Mouse (Mus musculus): ENCODE results near the gene Platr17. TPM values are rescaled to one million over a fixed set of nuclear protein-coding genes. Genes with fewer than 3 reads are reported as not detected.
A peak's percentile ranks its signal among the peaks of the same experiment; 100 is the strongest.

The Platr17 gene
- polyA plus RNA-seq, 1 experiment from 2014 or later, result 1.1 TPM

DNA sequence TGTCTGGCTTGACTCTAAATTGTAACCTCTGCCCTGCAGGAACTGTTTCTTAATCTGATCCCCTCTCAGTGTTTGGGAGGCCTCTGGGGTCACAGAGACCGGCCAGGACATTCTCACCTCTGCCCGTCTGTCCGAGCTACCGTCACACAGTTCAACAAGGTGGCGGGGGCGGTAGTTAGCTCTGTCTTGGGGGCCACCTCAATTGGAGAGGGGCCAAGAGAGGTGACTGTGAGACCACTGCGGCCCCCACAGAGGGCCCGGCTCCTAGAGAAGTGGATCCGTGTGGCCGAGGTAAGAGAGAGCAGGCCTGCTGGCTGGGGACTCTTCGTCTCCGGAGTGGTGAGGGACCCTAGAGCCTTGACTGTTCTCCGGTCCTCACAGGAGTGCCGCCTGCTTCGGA is 28.0 kb downstream of the Platr17 start:
- H3K4me3 ChIP-seq (replicated peaks), result no peak overlapping the region
- H3K9ac ChIP-seq (replicated peaks), result no peak overlapping the region
- 93% methylated on average over 15 of the region's 15 CpGs for WGBS

DNA sequence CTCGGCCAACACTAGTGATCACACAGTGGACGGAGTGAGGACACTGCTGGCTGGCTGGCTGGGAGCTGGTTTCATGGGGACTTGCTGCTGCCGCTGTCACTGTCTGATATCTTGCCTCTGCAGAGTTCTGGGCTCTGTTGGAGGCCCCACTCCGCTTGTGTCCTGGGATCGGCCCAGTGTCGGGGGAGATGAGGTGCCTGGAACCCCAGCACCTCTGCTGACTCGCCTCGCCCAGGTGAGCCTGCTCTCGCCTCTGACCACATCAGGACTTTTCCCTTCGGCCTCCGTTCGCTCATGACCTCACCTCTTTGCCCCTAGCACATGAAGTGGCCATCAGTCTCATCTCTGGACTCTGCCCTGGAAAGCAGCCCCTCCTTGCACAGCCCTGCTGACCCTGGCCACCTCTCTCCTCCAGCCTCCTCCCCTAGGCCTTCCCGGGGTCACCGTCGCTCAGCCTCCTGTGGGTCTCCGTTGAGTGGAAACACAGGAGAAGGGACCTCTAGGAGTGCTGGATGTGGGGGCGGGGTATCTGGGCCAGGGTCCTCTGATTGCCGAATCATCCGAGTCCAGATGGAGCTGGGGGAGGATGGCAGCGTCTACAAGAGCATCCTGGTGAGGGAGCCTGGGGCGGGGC is 30.6 kb downstream of the Platr17 start:
- no peak overlapping the region for H3K27ac ChIP-seq
- WGBS, result 87% methylated on average over 21 of the region's 21 CpGs
- peaks cover 69% of the 10 kb centered on the region for H3K36me3 ChIP-seq

More for the DNA sequence above, 28.0 kb downstream of the Platr17 start:
- Histone ChIP-seq H3K27ac (no peak overlapping the region), H3K4me2 (no peak overlapping the region), H3K9me3 (no peaks in the 10 kb centered on the region), H3K27me3 (no peaks in the 10 kb centered on the region), H3K36me3 (peaks cover 59% of the 10 kb centered on the region), H3K4me1 (replicated peaks) (peaks cover 17% of the 10 kb centered on the region)
- no peak for ATAC-seq (ENCODE audit: insufficient number of reproducible peaks, insufficient read depth, low FRiP score, low TSS enrichment, low read depth)

DNA sequence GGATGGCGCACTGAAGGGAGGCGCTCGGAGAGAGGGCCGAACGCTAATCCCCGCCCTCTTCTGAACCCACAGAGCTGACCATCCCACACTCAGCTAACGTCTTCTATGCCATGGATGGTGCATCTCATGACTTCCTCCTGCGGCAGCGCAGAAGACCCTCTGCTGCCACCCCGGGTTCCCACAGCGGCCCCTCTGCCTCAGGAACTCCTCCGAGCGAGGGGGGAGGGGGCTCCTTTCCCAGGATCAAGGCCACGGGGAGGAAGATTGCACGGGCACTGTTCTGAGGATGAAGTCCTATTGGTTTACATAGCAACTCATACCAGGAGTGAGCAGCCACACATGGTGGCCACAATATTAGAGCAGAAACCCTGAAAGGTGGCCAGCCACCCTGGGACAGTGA is 32.1 kb downstream of the Platr17 start:
- no peaks in the 10 kb centered on the region for H3K9me3 ChIP-seq
- no peak for ATAC-seq (ENCODE audit: insufficient number of reproducible peaks, insufficient read depth, low FRiP score, low TSS enrichment, low read depth)
- H3K4me3 ChIP-seq (replicated peaks), result no peak overlapping the region; the same call in 1 of the 2 replicates
- H3K27ac ChIP-seq, result no peak overlapping the region
- no peaks in the 10 kb centered on the region for H3K27me3 ChIP-seq
- peaks cover 16% of the 10 kb centered on the region for H3K4me1 ChIP-seq (replicated peaks)
- no peak overlapping the region for H3K9ac ChIP-seq (replicated peaks)
- WGBS, result 87% methylated on average over 15 of the region's 15 CpGs
- no peak overlapping the region for H3K4me2 ChIP-seq
- peaks cover 69% of the 10 kb centered on the region for H3K36me3 ChIP-seq

More for the DNA sequence above, 30.6 kb downstream of the Platr17 start:
- no peak overlapping the region for H3K9ac ChIP-seq (replicated peaks)
- no peaks in the 10 kb centered on the region for H3K27me3 ChIP-seq
- peaks cover 18% of the 10 kb centered on the region for H3K4me1 ChIP-seq (replicated peaks)
- H3K9me3 ChIP-seq, result no peaks in the 10 kb centered on the region
- ATAC-seq (ENCODE audit: insufficient number of reproducible peaks, insufficient read depth, low FRiP score, low TSS enrichment, low read depth), result no peak
- no peak overlapping the region for H3K4me2 ChIP-seq
- no peak overlapping the region; the same call in 1 of the 2 replicates for H3K4me3 ChIP-seq (replicated peaks)

DNA sequence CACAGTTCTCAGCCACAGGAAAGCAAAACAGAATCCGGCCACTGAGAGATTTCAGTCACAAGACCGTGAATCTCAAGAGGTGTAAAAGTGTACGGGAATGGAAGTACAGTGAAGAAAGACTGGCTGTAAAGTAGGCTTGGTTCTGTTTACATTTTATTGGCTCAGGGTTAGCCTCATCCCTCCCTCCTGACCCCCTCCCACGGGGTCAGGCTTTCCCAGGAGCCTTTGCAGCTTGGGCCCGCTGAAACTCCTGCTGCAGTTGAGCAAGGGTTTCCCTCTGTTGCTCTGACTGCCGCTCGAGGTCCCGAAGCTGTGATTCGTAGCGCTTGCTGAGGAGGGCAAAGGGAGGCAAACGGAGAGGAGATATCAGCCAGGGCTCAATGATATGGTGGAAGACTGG is 33.8 kb downstream of the Platr17 start:
- peaks cover 67% of the 10 kb centered on the region for H3K36me3 ChIP-seq
- 76% methylated on average over 11 of the region's 11 CpGs for WGBS
- 0 out of 2 replicates have a peak overlapping the region, but pooled peaks have one; percentile 68 for H3K9ac ChIP-seq (replicated peaks)
- peak overlapping the region; percentile 91 for H3K4me2 ChIP-seq
- H3K27ac ChIP-seq, result no peak overlapping the region
- no peaks in the 10 kb centered on the region for H3K9me3 ChIP-seq
- ATAC-seq (ENCODE audit: insufficient number of reproducible peaks, insufficient read depth, low FRiP score, low TSS enrichment, low read depth), result no peak
- H3K4me1 ChIP-seq (replicated peaks), result peaks cover 16% of the 10 kb centered on the region
- no peaks in the 10 kb centered on the region for H3K27me3 ChIP-seq
- peak overlapping the region; percentile 69 for H3K4me3 ChIP-seq (replicated peaks)

DNA sequence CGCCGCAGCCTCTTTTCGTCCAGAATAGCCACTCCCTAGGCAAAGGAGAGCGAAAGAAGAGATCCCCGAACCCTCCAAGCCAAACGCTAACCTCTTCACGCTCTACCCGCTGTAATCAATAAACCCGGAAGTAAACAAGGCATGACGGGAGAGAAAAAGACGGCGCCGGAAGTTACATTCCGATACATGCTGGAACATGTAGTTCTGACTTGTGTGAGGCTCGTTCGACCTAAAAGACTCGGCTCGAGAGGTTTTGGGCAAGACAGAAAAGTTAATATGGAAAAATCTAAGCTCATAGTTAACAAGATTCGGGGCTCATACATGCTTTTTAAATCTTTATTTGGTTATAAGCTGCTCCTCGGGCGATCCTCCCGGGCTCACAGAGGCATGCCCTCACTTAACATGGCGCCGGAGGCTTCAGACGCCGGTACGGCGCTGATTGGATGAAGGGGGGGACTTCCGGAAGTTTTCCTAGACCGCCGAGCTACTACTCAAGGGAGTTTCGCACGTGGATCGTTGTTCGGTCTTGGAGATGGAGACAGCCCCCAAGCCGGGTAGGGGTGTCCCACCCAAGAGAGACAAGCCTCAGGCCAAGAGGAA is 35.4 kb downstream of the Platr17 start, which contains the start of the genes Pfdn6 and Wdr46:
Pfdn6 (minus strand) TSS at position 138 of the 600 bp plus-strand sequence.
Wdr46 (plus strand) TSS at position 455 of the 600 bp plus-strand sequence.
- Histone ChIP-seq H3K4me3 (replicated peaks) (peak within 1 kb of the TSS; percentile 69), H3K4me1 (replicated peaks) (peaks cover 16% of the 10 kb centered on the region), H3K4me2 (peak within 1 kb of the TSS; percentile 91), H3K36me3 (peaks cover 67% of the 10 kb centered on the region), H3K9ac (replicated peaks) (peak within 1 kb of the TSS; percentile 68), H3K27ac (peak within 1 kb of the TSS; percentile 41; the same call in 1 of the 2 replicates), H3K27me3 (no peaks in the 10 kb centered on the region), H3K9me3 (no peaks in the 10 kb centered on the region)
- ATAC-seq (ENCODE audit: insufficient number of reproducible peaks, insufficient read depth, low FRiP score, low TSS enrichment, low read depth), result peak; percentile 79
- WGBS, result under 1% methylated on average over 36 of the region's 36 CpGs

DNA sequence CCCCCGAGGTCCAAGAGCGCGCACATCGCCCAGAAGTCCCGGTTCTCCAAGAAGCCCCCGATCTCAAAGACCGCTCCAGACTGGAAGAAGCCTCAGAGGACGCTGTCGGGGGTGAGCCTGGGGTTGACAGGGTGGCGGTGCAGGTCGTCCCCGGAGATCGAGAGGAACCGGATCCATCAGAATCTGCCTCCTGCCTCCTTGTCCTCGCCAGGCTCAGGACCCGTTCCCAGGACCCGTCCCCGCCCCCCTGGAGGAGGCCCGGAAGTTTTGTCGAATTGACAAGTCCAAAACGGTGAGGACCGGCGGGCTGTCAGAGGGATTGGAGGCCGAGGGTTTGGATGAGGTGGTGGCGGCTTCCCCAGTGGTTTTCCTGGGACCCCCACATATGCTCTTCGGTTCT is 36.0 kb downstream of the Platr17 start:
- Histone ChIP-seq H3K4me1 (replicated peaks) (peaks cover 16% of the 10 kb centered on the region), H3K9me3 (no peaks in the 10 kb centered on the region), H3K27me3 (no peaks in the 10 kb centered on the region), H3K4me2 (peak overlapping the region; percentile 91), H3K27ac (no peak overlapping the region), H3K4me3 (replicated peaks) (peak overlapping the region; percentile 69), H3K9ac (replicated peaks) (peak overlapping the region; percentile 68), H3K36me3 (peaks cover 67% of the 10 kb centered on the region)
- ATAC-seq (ENCODE audit: insufficient number of reproducible peaks, insufficient read depth, low FRiP score, low TSS enrichment, low read depth), result no peak
- WGBS, result 2% methylated on average over 26 of the region's 26 CpGs

DNA sequence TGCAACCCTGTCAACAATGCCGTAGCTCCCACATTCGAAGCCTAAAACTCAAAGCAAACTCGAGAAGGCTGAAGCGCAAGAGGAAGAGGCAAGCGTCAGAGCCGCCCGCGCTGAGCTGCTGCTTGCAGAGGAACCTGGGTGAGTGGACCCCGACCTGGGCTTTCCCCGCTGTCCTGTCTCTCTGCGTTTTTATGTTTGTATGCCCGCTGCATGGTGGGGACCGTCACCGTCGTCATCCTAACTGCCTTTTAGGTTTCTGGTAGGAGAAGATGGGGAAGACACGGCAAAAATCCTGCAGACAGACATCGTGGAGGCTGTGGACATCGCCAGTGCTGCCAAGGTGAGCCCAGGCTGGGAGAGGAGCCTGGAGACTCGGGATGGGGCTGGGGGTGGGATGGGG is 36.4 kb downstream of the Platr17 start:
- peak overlapping the region; percentile 91 for H3K4me2 ChIP-seq
- no peak overlapping the region for H3K27ac ChIP-seq
- peaks cover 67% of the 10 kb centered on the region for H3K36me3 ChIP-seq
- H3K27me3 ChIP-seq, result no peaks in the 10 kb centered on the region
- no peak for ATAC-seq (ENCODE audit: insufficient number of reproducible peaks, insufficient read depth, low FRiP score, low TSS enrichment, low read depth)
- peak overlapping the region; percentile 69 for H3K4me3 ChIP-seq (replicated peaks)
- peak overlapping the region; percentile 68 for H3K9ac ChIP-seq (replicated peaks)
- no peaks in the 10 kb centered on the region for H3K9me3 ChIP-seq
- peaks cover 16% of the 10 kb centered on the region for H3K4me1 ChIP-seq (replicated peaks)
- 60% methylated on average over 19 of the region's 19 CpGs for WGBS

DNA sequence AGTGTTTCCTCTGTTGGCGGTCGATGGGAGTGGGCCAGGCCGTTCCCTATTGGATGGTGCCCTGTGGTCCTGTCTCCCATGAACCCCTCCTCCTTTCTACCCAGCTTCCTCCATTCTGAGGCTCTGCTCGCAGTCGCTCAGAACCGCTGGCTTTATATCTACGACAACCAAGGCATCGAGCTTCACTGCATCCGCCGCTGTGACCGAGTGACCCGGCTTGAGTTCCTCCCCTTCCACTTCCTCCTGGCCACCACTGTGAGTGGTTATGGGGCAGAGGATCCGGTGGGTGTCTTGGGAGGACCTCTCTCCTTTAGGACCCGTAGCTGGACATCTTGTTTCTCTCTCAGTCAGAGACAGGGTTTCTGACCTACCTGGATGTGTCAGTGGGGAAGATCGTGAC is 38.5 kb downstream of the Platr17 start:
- H3K4me1 ChIP-seq (replicated peaks), result peaks cover 16% of the 10 kb centered on the region
- H3K4me2 ChIP-seq, result no peak overlapping the region
- no peak overlapping the region for H3K27ac ChIP-seq
- no peak overlapping the region for H3K4me3 ChIP-seq (replicated peaks)
- no peak overlapping the region for H3K9ac ChIP-seq (replicated peaks)
- H3K27me3 ChIP-seq, result no peaks in the 10 kb centered on the region
- no peak for ATAC-seq (ENCODE audit: insufficient number of reproducible peaks, insufficient read depth, low FRiP score, low TSS enrichment, low read depth)
- 93% methylated on average over 15 of the region's 15 CpGs for WGBS
- H3K9me3 ChIP-seq, result no peaks in the 10 kb centered on the region
- peaks cover 69% of the 10 kb centered on the region for H3K36me3 ChIP-seq

DNA sequence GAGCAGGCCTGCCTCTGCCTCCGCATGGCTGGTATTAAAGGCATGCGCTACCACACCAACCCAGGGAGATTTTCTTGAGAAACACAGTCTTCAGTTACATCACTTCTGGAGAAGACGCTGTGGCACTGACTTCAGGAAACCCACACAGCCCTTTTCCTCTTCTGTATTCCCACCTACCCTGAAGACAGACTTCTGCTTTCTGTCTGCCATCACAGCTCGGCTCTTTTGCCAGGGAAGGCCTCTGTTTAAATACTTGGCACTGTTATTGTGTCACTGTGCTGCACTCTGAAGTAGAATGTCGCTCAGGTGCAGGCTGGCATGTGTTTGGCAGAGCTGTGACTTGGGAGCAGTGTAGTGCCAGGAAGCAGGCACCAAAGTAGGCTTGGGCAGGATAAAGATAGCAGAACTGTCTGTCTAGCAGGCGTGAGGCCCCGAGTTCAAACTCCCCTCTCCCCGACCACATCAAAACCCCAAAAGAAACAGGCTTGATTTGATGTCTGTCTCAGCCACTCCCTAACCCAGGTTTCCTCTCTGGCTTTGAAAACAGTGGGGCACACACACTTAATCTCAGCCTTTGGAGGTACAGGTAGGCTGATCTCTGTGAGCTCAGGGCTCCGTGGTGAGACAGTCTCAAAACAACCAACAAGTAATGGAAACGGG is 42.6 kb downstream of the Platr17 start:
- H3K36me3 ChIP-seq, result peaks cover 88% of the 10 kb centered on the region
- no peaks in the 10 kb centered on the region for H3K27me3 ChIP-seq
- peaks cover 30% of the 10 kb centered on the region for H3K4me1 ChIP-seq (replicated peaks)
- no peak overlapping the region for H3K9ac ChIP-seq (replicated peaks)
- H3K9me3 ChIP-seq, result no peaks in the 10 kb centered on the region
- 93% methylated on average over 10 of the region's 10 CpGs for WGBS
- no peak overlapping the region for H3K4me2 ChIP-seq
- no peak overlapping the region for H3K4me3 ChIP-seq (replicated peaks)
- ATAC-seq (ENCODE audit: insufficient number of reproducible peaks, insufficient read depth, low FRiP score, low TSS enrichment, low read depth), result no peak
- H3K27ac ChIP-seq, result no peak overlapping the region

DNA sequence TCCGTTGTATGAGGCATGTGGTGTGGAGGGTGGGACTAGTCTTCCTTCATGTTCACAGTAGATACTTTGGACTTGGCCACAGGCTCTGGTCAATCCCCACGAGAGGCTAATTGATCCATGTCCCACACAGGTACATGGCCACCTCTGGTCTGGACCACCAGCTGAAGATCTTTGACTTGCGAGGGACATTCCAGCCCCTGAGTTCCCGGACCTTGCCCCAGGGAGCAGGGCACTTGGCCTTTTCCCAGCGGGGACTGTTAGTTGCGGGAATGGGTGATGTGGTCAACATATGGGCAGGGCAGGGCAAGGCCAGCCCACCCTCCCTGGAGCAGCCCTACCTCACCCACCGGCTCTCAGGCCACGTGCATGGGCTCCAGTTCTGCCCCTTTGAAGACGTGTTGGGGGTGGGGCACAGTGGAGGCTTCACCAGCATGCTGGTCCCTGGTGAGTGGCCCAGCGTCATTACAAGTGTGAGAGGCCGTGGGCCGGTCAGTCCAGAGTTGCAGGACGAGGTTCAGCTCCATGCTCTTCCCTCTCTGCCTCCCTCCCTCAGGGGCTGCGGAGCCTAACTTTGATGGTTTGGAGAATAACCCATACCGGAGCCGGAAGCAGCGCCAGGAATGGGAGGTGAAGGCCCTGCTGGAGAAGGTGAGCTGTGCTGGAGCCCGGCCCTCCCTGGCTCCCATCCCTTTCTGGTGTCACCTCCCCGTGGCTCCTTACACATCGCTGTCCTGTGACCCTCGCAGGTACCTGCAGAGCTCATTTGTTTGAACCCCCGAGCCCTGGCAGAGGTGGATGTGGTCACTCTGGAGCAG is 43.4 kb downstream of the Platr17 start:
- H3K4me3 ChIP-seq (replicated peaks), result no peak overlapping the region
- ATAC-seq (ENCODE audit: insufficient number of reproducible peaks, insufficient read depth, low FRiP score, low TSS enrichment, low read depth), result no peak
- peaks cover 89% of the 10 kb centered on the region for H3K36me3 ChIP-seq
- H3K4me1 ChIP-seq (replicated peaks), result peaks cover 38% of the 10 kb centered on the region
- no peak overlapping the region for H3K9ac ChIP-seq (replicated peaks)
- no peak overlapping the region for H3K4me2 ChIP-seq
- H3K27me3 ChIP-seq, result no peaks in the 10 kb centered on the region
- no peaks in the 10 kb centered on the region for H3K9me3 ChIP-seq
- no peak overlapping the region for H3K27ac ChIP-seq
- WGBS, result 83% methylated on average over 22 of the region's 22 CpGs

All from limb, embryonic 12.5 days (tissue).